In the genomic region with DNA sequence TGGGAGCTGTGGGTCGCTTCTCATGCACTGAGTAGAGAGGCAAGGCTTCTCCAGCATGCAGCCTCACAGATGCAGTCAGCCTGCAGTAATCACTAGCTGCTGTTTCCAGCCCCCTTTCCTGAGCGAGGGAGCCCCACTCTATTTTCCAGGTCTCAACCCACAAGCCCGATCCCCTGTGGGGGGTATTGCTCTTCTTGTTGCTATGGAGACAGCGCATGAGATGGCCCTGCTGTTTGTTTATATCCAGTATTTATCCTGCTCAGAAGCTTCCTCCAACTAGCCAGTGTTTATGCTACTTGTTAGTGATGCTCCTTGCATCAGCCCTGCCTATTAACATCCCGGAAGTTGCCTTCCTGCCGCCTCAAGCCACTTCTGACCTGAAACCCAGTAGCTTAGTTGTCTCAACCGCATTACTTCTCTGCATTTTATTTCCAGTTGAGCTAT, we compare ENCODE assay signal across 8 mouse cellular contexts. TPM values are rescaled to one million over a fixed set of nuclear protein-coding genes. Genes with fewer than 3 reads are reported as not detected.
DNase-seq lines count a peak whose midpoint lies in the region; ATAC-seq lines count a peak whose summit lies in the region.

No protein-coding gene starts in this region.

- 0 out of 2 replicates have a peak overlapping the region, but pooled peaks have one; percentile 15 for H3K9ac ChIP-seq in hindbrain, embryonic 11.5 days (ENCODE audit: low read depth, low read length)
- peak overlapping the region; percentile 29; the same call in 1 of the 2 replicates for H3K9ac ChIP-seq in stomach, embryonic 16.5 days (ENCODE audit: low read length)

- peak; percentile 78 for ATAC-seq in hindbrain, embryonic 11.5 days (ENCODE audit: low FRiP score)
- ATAC-seq in megakaryocyte progenitor cell, adult 5-6 weeks (replicated peaks; ENCODE audit: poor library complexity), result peak; percentile 29
- ATAC-seq in stomach, embryonic 16.5 days (ENCODE audit: insufficient read depth, low FRiP score), result peak; percentile 70

- peaks cover 39% of the 10 kb centered on the region for H3K4me1 ChIP-seq in embryonic facial prominence, embryonic 10.5 days
- H3K4me1 ChIP-seq in hindbrain, embryonic 11.5 days (replicated peaks; ENCODE audit: control insufficient read depth, insufficient read depth, low read length), result peaks cover 7% of the 10 kb centered on the region; the same call in 1 of the 2 replicates
- no peaks in the 10 kb centered on the region for H3K4me1 ChIP-seq in stomach, embryonic 16.5 days (ENCODE audit: control insufficient read depth, insufficient read depth, low read length)

- H3K27ac ChIP-seq in embryonic facial prominence, embryonic 10.5 days (replicated peaks), result peak overlapping the region; percentile 86
- peak overlapping the region; percentile 19; the same call in 1 of the 2 replicates for H3K27ac ChIP-seq in hindbrain, embryonic 11.5 days (ENCODE audit: low read depth, low read length)
- H3K27ac ChIP-seq in stomach, embryonic 16.5 days (ENCODE audit: low read length), result peak overlapping the region; percentile 54

- DNase-seq in lung, postnatal 10 days, result peak; percentile 42
- DNase-seq in lung, postnatal 25 days (ENCODE audit: low spot score), result no peak
- DNase-seq in embryonic facial prominence, embryonic 10.5 days (ENCODE audit: low spot score), result peak; percentile 82
- peak; percentile 68 for DNase-seq in hindbrain, embryonic 11.5 days (ENCODE audit: low spot score)
- no peak for DNase-seq in ovary, postnatal 36 days (ENCODE audit: low spot score)
- DNase-seq in spleen, postnatal 4 days (ENCODE audit: low spot score in 2 of 2), result no peak

- H3K4me3 ChIP-seq in embryonic facial prominence, embryonic 10.5 days, result peak overlapping the region; percentile 31; the same call in 1 of the 2 replicates
- H3K4me3 ChIP-seq in hindbrain, embryonic 11.5 days (ENCODE audit: low read depth, low read length), result no peak overlapping the region
- H3K4me3 ChIP-seq in stomach, embryonic 16.5 days (replicated peaks; ENCODE audit: low read length), result 0 out of 2 replicates have a peak overlapping the region, but pooled peaks have one; percentile 9

- peak overlapping the region; percentile 17; the same call in 1 of the 2 replicates for H3K4me2 ChIP-seq in hindbrain, embryonic 11.5 days (replicated peaks; ENCODE audit: low read depth, low read length)
- peak overlapping the region; percentile 37 for H3K4me2 ChIP-seq in stomach, embryonic 16.5 days (ENCODE audit: low read depth, low read length)

- 14% methylated on average over 7 of the region's 7 CpGs for WGBS in embryonic facial prominence, embryonic 10.5 days
- 20% methylated on average over 7 of the region's 7 CpGs for WGBS in hindbrain, embryonic 11.5 days
- 25% methylated on average over 7 of the region's 7 CpGs for WGBS in stomach, embryonic 16.5 days

- no peaks in the 10 kb centered on the region for H3K36me3 ChIP-seq in embryonic facial prominence, embryonic 10.5 days (replicated peaks)
- H3K36me3 ChIP-seq in hindbrain, embryonic 11.5 days (ENCODE audit: control insufficient read depth, insufficient read depth, low read length), result no peaks in the 10 kb centered on the region
- H3K36me3 ChIP-seq in stomach, embryonic 16.5 days (ENCODE audit: control insufficient read depth, insufficient read depth, low read length), result no peaks in the 10 kb centered on the region

- no peaks in the 10 kb centered on the region for H3K9me3 ChIP-seq in embryonic facial prominence, embryonic 10.5 days
- H3K9me3 ChIP-seq in hindbrain, embryonic 11.5 days (ENCODE audit: control insufficient read depth, low read length), result no peaks in the 10 kb centered on the region
- no peaks in the 10 kb centered on the region for H3K9me3 ChIP-seq in stomach, embryonic 16.5 days (replicated peaks; ENCODE audit: control insufficient read depth, low read length)

- H3K27me3 ChIP-seq in embryonic facial prominence, embryonic 10.5 days (replicated peaks; ENCODE audit: low read depth, poor library complexity, severe bottlenecking), result no peaks in the 10 kb centered on the region
- H3K27me3 ChIP-seq in hindbrain, embryonic 11.5 days (ENCODE audit: control insufficient read depth, insufficient read depth, low read length), result no peaks in the 10 kb centered on the region
- no peaks in the 10 kb centered on the region for H3K27me3 ChIP-seq in stomach, embryonic 16.5 days (ENCODE audit: control insufficient read depth, insufficient read depth, low read length)

RNA-seq across cellular contexts. Expression of a gene that starts 48.4 kb away (rescaled TPM):
- 260 and 265 TPM in 2 replicates for polyA plus RNA-seq in embryonic facial prominence, embryonic 10.5 days (2016; fragmentation: Nextera tagmentation; extraction: Ambion mirVana)
- 312 and 320 TPM in 2 replicates for polyA plus RNA-seq in hindbrain, embryonic 11.5 days (2014; fragmentation: Nextera tagmentation; extraction: Ambion mirVana)
- 266 and 302 TPM in 2 replicates for total RNA-seq in megakaryocyte progenitor cell, adult 5-6 weeks (2015)
- total RNA-seq in megakaryocyte progenitor cell, adult 5-6 weeks (2017), result 461 and 467 TPM in 2 replicates
- 109 and 132 TPM in 2 replicates for polyA plus RNA-seq in stomach, embryonic 16.5 days (2015; fragmentation: Nextera tagmentation; extraction: Ambion mirVana)

Comparison
In these comparisons a context has a peak if more than half of its experiments do, and no peak if none do; other contexts are left out.
1. DNase-seq: peak in lung, postnatal 10 days (single experiment), embryonic facial prominence, embryonic 10.5 days (single experiment) and hindbrain, embryonic 11.5 days (single experiment); none in lung, postnatal 25 days (single experiment), ovary, postnatal 36 days (single experiment) and spleen, postnatal 4 days (0 of 2).
2. H3K27ac ChIP-seq: peak in every context shown above with its lines; median percentile 86 in embryonic facial prominence, embryonic 10.5 days; 54 in stomach, embryonic 16.5 days; 19 in hindbrain, embryonic 11.5 days.
3. Peak in every context shown above with its lines, with median percentiles within 50 percentile points of each other: ATAC-seq.